Mouse (Mus musculus): Measurements from ENCODE around the gene Olfr1223. TPM values are rescaled to one million over a fixed set of nuclear protein-coding genes. Genes with fewer than 3 reads are reported as not detected.
"Not testable (repeated sequence)": the region's sequence is repeated elsewhere in the genome, so short reads cannot be mapped to it uniquely, and the experiment has no call there.

Gene Olfr1223
- not detected in 2 replicates for total RNA-seq (2021)
- long read RNA-seq = 0 reads

GRCm38 (mm10) chr2:89151460-89151859, at the start of gene Olfr1223:
Gene Olfr1223, minus strand, starts transcription at chr2:89151560.
- no peak for DNase-seq

GRCm38 (mm10) chr2:89199948-89200347, 48.6 kb upstream of the Olfr1223 start, which contains the start of gene Olfr1226:
Gene Olfr1226, minus strand, starts transcription at chr2:89200048.
- DNase-seq = no peak

GRCm38 (mm10) chr2:89196325-89196982, 45.1 kb upstream of the Olfr1223 start:
- DNase-seq = no peak

GRCm38 (mm10) chr2:89174569-89174968, 23.2 kb upstream of the Olfr1223 start, which contains the start of gene Olfr1225:
Gene Olfr1225, minus strand, starts transcription at chr2:89174669.
- no peak for DNase-seq

- DNase-seq = not testable (repeated sequence)
These were observed 13.4 kb upstream of the Olfr1223 start for GRCm38 (mm10) chr2:89164711-89165110.

GRCm38 (mm10) chr2:89163991-89164390, 12.6 kb upstream of the Olfr1223 start, which contains the start of gene Olfr1224-ps1:
Gene Olfr1224-ps1, minus strand, starts transcription at chr2:89164091.
- not testable (repeated sequence) for DNase-seq

GRCm38 (mm10) chr2:89132954-89133353, 18.4 kb downstream of the Olfr1223 start, which contains the start of gene Olfr1222:
Gene Olfr1222, minus strand, starts transcription at chr2:89133054.
- DNase-seq = no peak

- DNase-seq = no peak
These were observed 34.2 kb downstream of the Olfr1223 start, which contains the start of gene Olfr1221 for GRCm38 (mm10) chr2:89117183-89117582. Gene Olfr1221, minus strand, starts transcription at chr2:89117283.

- no peak for DNase-seq
These were observed 44.6 kb downstream of the Olfr1223 start, which contains the start of gene Olfr1220 for GRCm38 (mm10) chr2:89106735-89107134. Gene Olfr1220, minus strand, starts transcription at chr2:89106835.

GRCm38 (mm10) chr2:89105651-89106050, 45.7 kb downstream of the Olfr1223 start:
- no peak for DNase-seq

GRCm38 (mm10) chr2:89093848-89094247, 57.5 kb downstream of the Olfr1223 start:
- DNase-seq = no peak

Other genes with a start within 250 kb of the Olfr1223 start
- not detected in 2 replicates for gene Olfr1208, start 249.2 kb downstream of the Olfr1223 start, total RNA-seq (2021)
- not detected in 2 replicates for gene Olfr1209, start 236.4 kb downstream of the Olfr1223 start, total RNA-seq (2021)
- gene Olfr1211, start 213.4 kb downstream of the Olfr1223 start, total RNA-seq (2021) = not detected in 2 replicates
- not detected in 2 replicates for gene Olfr1212, start 197.6 kb downstream of the Olfr1223 start, total RNA-seq (2021)
- not detected in 2 replicates for gene Gm13762, start 171.3 kb downstream of the Olfr1223 start, total RNA-seq (2021)
- not detected in 2 replicates for gene Olfr1214, start 158.9 kb downstream of the Olfr1223 start, total RNA-seq (2021)
- not detected in 2 replicates for gene Olfr1215, start 144.6 kb downstream of the Olfr1223 start, total RNA-seq (2021)
- gene Olfr1216, start 133.2 kb downstream of the Olfr1223 start, total RNA-seq (2021) = not detected in 2 replicates
- not detected in 2 replicates for gene Olfr1217, start 119.5 kb downstream of the Olfr1223 start, total RNA-seq (2021)
- gene Olfr1218, start 90.4 kb downstream of the Olfr1223 start, total RNA-seq (2021) = not detected in 2 replicates
- not detected in 2 replicates for gene Olfr1219, start 68.0 kb downstream of the Olfr1223 start, total RNA-seq (2021)
- gene Olfr1220, start 44.7 kb downstream of the Olfr1223 start, total RNA-seq (2021) = not detected in 2 replicates
- gene Olfr1221, start 34.3 kb downstream of the Olfr1223 start, total RNA-seq (2021) = not detected in 2 replicates
- not detected in 2 replicates for gene Olfr1222, start 18.5 kb downstream of the Olfr1223 start, total RNA-seq (2021)
- gene Olfr1224-ps1, start 12.5 kb upstream of the Olfr1223 start, total RNA-seq (2021) = not detected in 2 replicates
- gene Olfr1225, start 23.1 kb upstream of the Olfr1223 start, total RNA-seq (2021) = not detected in 2 replicates
- not detected in 2 replicates for gene Olfr1226, start 48.5 kb upstream of the Olfr1223 start, total RNA-seq (2021)
- gene Olfr1228, start 102.5 kb upstream of the Olfr1223 start, total RNA-seq (2021) = not detected in 2 replicates
- gene Olfr1229, start 136.5 kb upstream of the Olfr1223 start, total RNA-seq (2021) = not detected in 2 replicates
- not detected in 2 replicates for gene Olfr1230, start 145.7 kb upstream of the Olfr1223 start, total RNA-seq (2021)
- gene Olfr1231, start 155.5 kb upstream of the Olfr1223 start, total RNA-seq (2021) = not detected in 2 replicates
- gene Olfr1232, start 178.1 kb upstream of the Olfr1223 start, total RNA-seq (2021) = not detected in 2 replicates
- gene Olfr1233, start 190.8 kb upstream of the Olfr1223 start, total RNA-seq (2021) = not detected in 2 replicates
- gene Olfr1234, start 213.3 kb upstream of the Olfr1223 start, total RNA-seq (2021) = not detected in 2 replicates